Mouse (Mus musculus): Measurements from ENCODE around the gene Pgam2. TPM values are rescaled to one million over a fixed set of nuclear protein-coding genes. Genes with fewer than 3 reads are reported as not detected.

Gene Pgam2
- polyA plus RNA-seq (2014; fragmentation: Nextera tagmentation; extraction: Ambion mirVana): 7.9 and 8.5 TPM in 2 replicates

GRCm38 (mm10) chr11:5803551-5803981 lies at the start of gene Pgam2:
Gene Pgam2 (minus strand): TSS chr11:5803733.
- no peaks in the 10 kb centered on the region for H3K27me3 ChIP-seq (ENCODE audit: control insufficient read depth, insufficient read depth, low read length)
- WGBS: 46% methylated on average over 8 of the region's 8 CpGs
- H3K9ac ChIP-seq (ENCODE audit: low read depth, low read length): no peak within 1 kb of the TSS
- DNase-seq (ENCODE audit: low spot score): peak; percentile 6
- H3K36me3 ChIP-seq (ENCODE audit: control insufficient read depth, insufficient read depth, low read length): no peaks in the 10 kb centered on the region
- H3K27ac ChIP-seq (ENCODE audit: low read depth, low read length): no peak within 1 kb of the TSS
- H3K4me1 ChIP-seq (replicated peaks; ENCODE audit: control insufficient read depth, insufficient read depth, low read length): no peaks in the 10 kb centered on the region
- no peak within 1 kb of the TSS for H3K4me3 ChIP-seq (ENCODE audit: low read depth, low read length)
- H3K9me3 ChIP-seq (ENCODE audit: control insufficient read depth, low read length): no peaks in the 10 kb centered on the region
- ATAC-seq (ENCODE audit: low FRiP score): no peak; the same call in 1 of the 2 replicates
- H3K4me2 ChIP-seq (replicated peaks; ENCODE audit: low read depth, low read length): no peak within 1 kb of the TSS

- ATAC-seq (ENCODE audit: low FRiP score): no peak
- Histone ChIP-seq H3K4me3 (ENCODE audit: low read depth, low read length) (no peak overlapping the region), H3K9me3 (ENCODE audit: control insufficient read depth, low read length) (no peaks in the 10 kb centered on the region), H3K36me3 (ENCODE audit: control insufficient read depth, insufficient read depth, low read length) (no peaks in the 10 kb centered on the region), H3K27me3 (ENCODE audit: control insufficient read depth, insufficient read depth, low read length) (no peaks in the 10 kb centered on the region), H3K27ac (ENCODE audit: low read depth, low read length) (no peak overlapping the region), H3K4me2 (replicated peaks; ENCODE audit: low read depth, low read length) (no peak overlapping the region), H3K9ac (ENCODE audit: low read depth, low read length) (no peak overlapping the region), H3K4me1 (replicated peaks; ENCODE audit: control insufficient read depth, insufficient read depth, low read length) (no peaks in the 10 kb centered on the region)
- no peak for DNase-seq (ENCODE audit: low spot score)
- WGBS: 70% methylated on average over 1 of the region's 1 CpGs
Measured at GRCm38 (mm10) chr11:5852314-5852713, 48.8 kb upstream of the Pgam2 start.

- ATAC-seq (ENCODE audit: low FRiP score): no peak
- no peaks in the 10 kb centered on the region for H3K27me3 ChIP-seq (ENCODE audit: control insufficient read depth, insufficient read depth, low read length)
- no peak overlapping the region for H3K9ac ChIP-seq (ENCODE audit: low read depth, low read length)
- H3K27ac ChIP-seq (ENCODE audit: low read depth, low read length): no peak overlapping the region
- no peaks in the 10 kb centered on the region for H3K36me3 ChIP-seq (ENCODE audit: control insufficient read depth, insufficient read depth, low read length)
- H3K9me3 ChIP-seq (ENCODE audit: control insufficient read depth, low read length): no peaks in the 10 kb centered on the region
- 55% methylated on average over 4 of the region's 4 CpGs for WGBS
- no peak for DNase-seq (ENCODE audit: low spot score)
- no peaks in the 10 kb centered on the region for H3K4me1 ChIP-seq (replicated peaks; ENCODE audit: control insufficient read depth, insufficient read depth, low read length)
- H3K4me2 ChIP-seq (replicated peaks; ENCODE audit: low read depth, low read length): no peak overlapping the region
- no peak overlapping the region for H3K4me3 ChIP-seq (ENCODE audit: low read depth, low read length)
Measured at GRCm38 (mm10) chr11:5851021-5851736, 47.6 kb upstream of the Pgam2 start.

GRCm38 (mm10) chr11:5850452-5850851 lies 46.9 kb upstream of the Pgam2 start:
- no peaks in the 10 kb centered on the region for H3K9me3 ChIP-seq (ENCODE audit: control insufficient read depth, low read length)
- H3K4me1 ChIP-seq (replicated peaks; ENCODE audit: control insufficient read depth, insufficient read depth, low read length): no peaks in the 10 kb centered on the region
- H3K9ac ChIP-seq (ENCODE audit: low read depth, low read length): no peak overlapping the region
- H3K4me2 ChIP-seq (replicated peaks; ENCODE audit: low read depth, low read length): no peak overlapping the region
- no peak for ATAC-seq (ENCODE audit: low FRiP score)
- no peaks in the 10 kb centered on the region for H3K27me3 ChIP-seq (ENCODE audit: control insufficient read depth, insufficient read depth, low read length)
- DNase-seq (ENCODE audit: low spot score): no peak
- no peak overlapping the region for H3K4me3 ChIP-seq (ENCODE audit: low read depth, low read length)
- H3K27ac ChIP-seq (ENCODE audit: low read depth, low read length): no peak overlapping the region
- H3K36me3 ChIP-seq (ENCODE audit: control insufficient read depth, insufficient read depth, low read length): no peaks in the 10 kb centered on the region
- WGBS: 71% methylated on average over 5 of the region's 5 CpGs

- no peak for ATAC-seq (ENCODE audit: low FRiP score)
- Histone ChIP-seq H3K4me1 (replicated peaks; ENCODE audit: control insufficient read depth, insufficient read depth, low read length) (no peaks in the 10 kb centered on the region), H3K27me3 (ENCODE audit: control insufficient read depth, insufficient read depth, low read length) (no peaks in the 10 kb centered on the region), H3K4me3 (ENCODE audit: low read depth, low read length) (no peak overlapping the region), H3K27ac (ENCODE audit: low read depth, low read length) (no peak overlapping the region), H3K9ac (ENCODE audit: low read depth, low read length) (no peak overlapping the region), H3K9me3 (ENCODE audit: control insufficient read depth, low read length) (no peaks in the 10 kb centered on the region), H3K4me2 (replicated peaks; ENCODE audit: low read depth, low read length) (no peak overlapping the region), H3K36me3 (ENCODE audit: control insufficient read depth, insufficient read depth, low read length) (no peaks in the 10 kb centered on the region)
- no peak for DNase-seq (ENCODE audit: low spot score)
- 82% methylated on average over 2 of the region's 2 CpGs for WGBS
Measured at GRCm38 (mm10) chr11:5849316-5849715, 45.8 kb upstream of the Pgam2 start.

- DNase-seq (ENCODE audit: low spot score): no peak
- Histone ChIP-seq H3K27ac (ENCODE audit: low read depth, low read length) (no peak overlapping the region), H3K9me3 (ENCODE audit: control insufficient read depth, low read length) (no peaks in the 10 kb centered on the region), H3K4me2 (replicated peaks; ENCODE audit: low read depth, low read length) (no peak overlapping the region), H3K9ac (ENCODE audit: low read depth, low read length) (no peak overlapping the region), H3K4me3 (ENCODE audit: low read depth, low read length) (no peak overlapping the region), H3K36me3 (ENCODE audit: control insufficient read depth, insufficient read depth, low read length) (no peaks in the 10 kb centered on the region), H3K4me1 (replicated peaks; ENCODE audit: control insufficient read depth, insufficient read depth, low read length) (no peaks in the 10 kb centered on the region), H3K27me3 (ENCODE audit: control insufficient read depth, insufficient read depth, low read length) (no peaks in the 10 kb centered on the region)
- no peak for ATAC-seq (ENCODE audit: low FRiP score)
- 59% methylated on average over 6 of the region's 6 CpGs for WGBS
Measured at GRCm38 (mm10) chr11:5848741-5849140, 45.2 kb upstream of the Pgam2 start.

GRCm38 (mm10) chr11:5846639-5847345 lies 43.3 kb upstream of the Pgam2 start:
- 72% methylated on average over 7 of the region's 7 CpGs for WGBS
- ATAC-seq (ENCODE audit: low FRiP score): no peak
- H3K4me3 ChIP-seq (ENCODE audit: low read depth, low read length): no peak overlapping the region
- H3K36me3 ChIP-seq (ENCODE audit: control insufficient read depth, insufficient read depth, low read length): no peaks in the 10 kb centered on the region
- H3K4me1 ChIP-seq (replicated peaks; ENCODE audit: control insufficient read depth, insufficient read depth, low read length): no peaks in the 10 kb centered on the region
- DNase-seq (ENCODE audit: low spot score): no peak
- H3K27me3 ChIP-seq (ENCODE audit: control insufficient read depth, insufficient read depth, low read length): no peaks in the 10 kb centered on the region
- no peaks in the 10 kb centered on the region for H3K9me3 ChIP-seq (ENCODE audit: control insufficient read depth, low read length)
- H3K4me2 ChIP-seq (replicated peaks; ENCODE audit: low read depth, low read length): no peak overlapping the region
- no peak overlapping the region for H3K27ac ChIP-seq (ENCODE audit: low read depth, low read length)
- H3K9ac ChIP-seq (ENCODE audit: low read depth, low read length): no peak overlapping the region

- Histone ChIP-seq H3K27me3 (ENCODE audit: control insufficient read depth, insufficient read depth, low read length) (no peaks in the 10 kb centered on the region), H3K9ac (ENCODE audit: low read depth, low read length) (no peak overlapping the region), H3K27ac (ENCODE audit: low read depth, low read length) (no peak overlapping the region), H3K4me3 (ENCODE audit: low read depth, low read length) (no peak overlapping the region), H3K9me3 (ENCODE audit: control insufficient read depth, low read length) (no peaks in the 10 kb centered on the region), H3K4me2 (replicated peaks; ENCODE audit: low read depth, low read length) (no peak overlapping the region), H3K4me1 (replicated peaks; ENCODE audit: control insufficient read depth, insufficient read depth, low read length) (no peaks in the 10 kb centered on the region), H3K36me3 (ENCODE audit: control insufficient read depth, insufficient read depth, low read length) (no peaks in the 10 kb centered on the region)
- WGBS: 84% methylated on average over 3 of the region's 3 CpGs
- no peak for DNase-seq (ENCODE audit: low spot score)
- no peak for ATAC-seq (ENCODE audit: low FRiP score)
Measured at GRCm38 (mm10) chr11:5843131-5843530, 39.6 kb upstream of the Pgam2 start.

GRCm38 (mm10) chr11:5841751-5842150 lies 38.2 kb upstream of the Pgam2 start:
- no peak overlapping the region for H3K4me3 ChIP-seq (ENCODE audit: low read depth, low read length)
- H3K27ac ChIP-seq (ENCODE audit: low read depth, low read length): no peak overlapping the region
- ATAC-seq (ENCODE audit: low FRiP score) (no peak), DNase-seq (ENCODE audit: low spot score) (no peak)
- no peaks in the 10 kb centered on the region for H3K9me3 ChIP-seq (ENCODE audit: control insufficient read depth, low read length)
- no peaks in the 10 kb centered on the region for H3K36me3 ChIP-seq (ENCODE audit: control insufficient read depth, insufficient read depth, low read length)
- 92% methylated on average over 2 of the region's 2 CpGs for WGBS
- H3K4me2 ChIP-seq (replicated peaks; ENCODE audit: low read depth, low read length): no peak overlapping the region
- H3K4me1 ChIP-seq (replicated peaks; ENCODE audit: control insufficient read depth, insufficient read depth, low read length): no peaks in the 10 kb centered on the region
- H3K27me3 ChIP-seq (ENCODE audit: control insufficient read depth, insufficient read depth, low read length): no peaks in the 10 kb centered on the region
- H3K9ac ChIP-seq (ENCODE audit: low read depth, low read length): no peak overlapping the region

Data from hindbrain, embryonic 11.5 days (tissue).